Mouse (Mus musculus) erythroid progenitor cell, adult 5-6 weeks (primary cell): ENCODE results near the gene Dido1. TPM values are rescaled to one million over a fixed set of nuclear protein-coding genes. Genes with fewer than 3 reads are reported as not detected.
"Not testable (repeated sequence)": the region's sequence is repeated elsewhere in the genome, so short reads cannot be mapped to it uniquely, and the experiment has no call there.

Experiments
- ATAC-seq: replicated peaks from 2 replicates; pipeline ENCODE4 v1.8.0; 2016; ENCODE audit warnings: moderate number of reproducible peaks, mild to moderate bottlenecking, moderate TSS enrichment, inconsistent platforms; ENCODE audit not compliant: poor library complexity, low FRiP score, severe bottlenecking
- total RNA-seq, 2 experiments: library from RNA; stranded (forward) in 1 of 2; stranded (reverse) in 1 of 2; fragments of 150-400 nt in 1 of 2; fragments of 186-747, 209-891 nt in 1 of 2; gene quantifications; 2 replicates each; pipeline versions ENCODE4 v1.2.3 to v1.2.4; 2015 to 2017; ENCODE audit warnings: low replicate concordance in 2 of 2

The Dido1 gene
- total RNA-seq, 2 experiments from 2014 or later, result 66.2 to 109 TPM

DNA sequence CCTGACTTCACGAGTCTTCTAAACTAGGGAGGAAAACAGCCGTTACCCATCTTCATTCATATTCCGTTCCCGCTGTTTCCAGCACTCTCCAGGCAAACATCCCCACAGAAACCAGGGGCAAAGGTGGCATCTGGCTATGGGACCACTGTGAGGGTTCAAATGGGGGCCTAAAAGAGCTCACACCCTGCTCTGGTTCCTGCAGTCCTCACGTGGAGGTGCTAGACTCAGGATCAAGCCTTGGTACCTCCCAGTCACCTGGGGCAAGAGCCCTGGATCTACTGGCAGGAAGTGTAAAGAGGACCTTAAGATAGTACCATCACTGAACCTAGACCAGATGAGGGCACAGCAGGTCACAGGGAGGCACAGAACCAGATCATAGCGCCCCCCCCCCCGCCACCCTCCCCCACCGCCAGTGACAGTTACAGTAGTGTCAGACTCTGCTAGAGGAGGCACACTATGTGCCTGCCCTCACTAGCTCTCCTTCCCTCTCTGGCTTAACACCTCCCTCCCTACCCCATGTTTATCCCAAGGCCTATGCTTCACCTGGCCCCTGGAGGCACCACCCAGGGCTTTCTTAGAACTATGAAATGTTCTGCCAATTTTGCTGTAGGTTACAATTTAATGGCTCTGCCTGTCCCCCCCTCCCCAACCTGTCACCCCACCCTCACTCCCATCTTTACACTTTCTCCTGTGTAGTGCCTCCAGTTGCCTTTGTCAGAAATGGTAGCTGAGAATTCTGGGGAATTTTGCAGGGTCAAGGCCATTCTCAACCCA, 16.2 kb upstream of the Dido1 start:
- ATAC-seq, result no peak

- no peak for ATAC-seq
Observed at GRCm38 (mm10) chr2:180725414-180725778, 15.6 kb upstream of the Dido1 start.

DNA sequence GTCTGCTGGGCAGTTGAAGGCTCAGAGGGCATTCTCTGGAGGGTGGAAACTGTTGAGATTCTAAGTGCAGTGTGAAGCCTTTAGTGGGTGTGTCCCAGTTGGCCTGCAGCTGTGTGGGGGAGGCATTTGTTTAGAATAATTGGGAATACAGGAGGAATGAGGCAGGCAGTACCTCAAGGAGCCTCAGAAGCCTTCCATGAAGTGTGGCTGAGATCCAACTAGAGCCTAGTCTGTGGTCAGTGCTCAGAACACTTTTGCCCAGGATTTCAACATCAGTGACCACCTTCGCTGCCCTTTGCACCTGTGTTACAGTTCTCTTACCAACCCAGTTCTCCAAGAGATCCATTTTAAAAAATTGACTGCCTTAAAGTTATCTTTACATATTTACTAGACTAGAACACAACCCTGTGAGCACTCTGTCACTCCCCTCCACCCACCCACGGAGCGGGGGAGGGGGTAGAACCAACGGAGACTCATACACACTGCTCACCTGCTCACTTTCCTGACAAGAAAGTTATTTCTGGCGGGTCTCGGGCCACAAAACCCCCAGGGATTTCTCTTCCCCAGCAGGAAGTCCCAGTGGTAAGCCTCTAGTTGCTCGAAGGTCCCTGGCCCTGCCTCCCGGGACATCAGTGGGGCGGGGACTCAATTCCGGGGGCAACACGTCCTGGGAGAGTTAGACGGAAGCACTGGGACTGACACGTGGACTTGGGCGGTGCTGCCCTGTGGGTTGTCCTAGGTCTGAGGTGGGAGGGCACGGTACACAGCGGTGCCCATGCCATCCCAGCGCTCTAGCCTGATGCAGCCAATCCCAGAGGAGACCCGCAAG, 15.0 kb upstream of the Dido1 start, which contains the start of gene Slc17a9:
Gene Slc17a9, plus strand, starts transcription at position 679 of the 829 bp plus-strand sequence.
- ATAC-seq, result peak; percentile 46

- ATAC-seq, result no peak
Observed at GRCm38 (mm10) chr2:180723865-180724264, 14.1 kb upstream of the Dido1 start.

GRCm38 (mm10) chr2:180722748-180723147, 12.9 kb upstream of the Dido1 start:
- not testable (repeated sequence) for ATAC-seq

DNA sequence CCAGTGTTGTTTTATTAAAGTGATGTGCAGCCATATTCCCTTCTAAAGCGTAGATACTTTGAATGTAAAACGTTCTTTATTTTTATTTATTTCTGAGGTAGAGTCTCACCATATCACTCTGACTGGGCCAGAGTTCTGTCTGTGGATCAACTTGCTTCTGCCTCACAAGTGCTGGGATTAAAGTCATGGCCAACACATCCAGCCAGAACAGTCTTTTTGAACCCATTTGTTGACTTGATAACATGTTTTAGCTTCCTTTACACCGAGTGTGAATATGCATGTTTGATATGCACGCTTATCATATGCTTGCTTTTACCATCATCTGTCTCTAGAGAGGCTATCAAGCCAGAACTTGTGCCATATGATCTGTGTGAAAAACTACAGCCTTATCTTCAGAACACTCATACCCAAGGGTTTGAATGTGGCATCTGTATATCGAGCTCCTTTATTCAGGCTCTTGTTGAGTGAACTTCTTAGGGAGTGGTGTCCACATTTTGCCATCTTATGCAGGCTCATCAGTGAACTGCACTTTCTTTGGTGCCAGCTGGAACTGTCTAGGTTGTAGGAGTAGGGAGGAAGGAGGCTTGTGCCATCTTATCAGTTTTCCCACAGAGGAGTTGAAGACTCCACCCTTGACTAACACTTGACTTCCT, 2.4 kb upstream of the Dido1 start:
- peak; percentile 71 for ATAC-seq

GRCm38 (mm10) chr2:180711527-180711926, 1.7 kb upstream of the Dido1 start:
- ATAC-seq, result no peak

GRCm38 (mm10) chr2:180710276-180711155, 717 bp upstream of the Dido1 start:
- no peak for ATAC-seq

- ATAC-seq, result peak; percentile 12; the same call in 1 of the 2 replicates
Observed at GRCm38 (mm10) chr2:180709023-180709922, 526 bp downstream of the Dido1 start.

- ATAC-seq, result no peak
Observed at GRCm38 (mm10) chr2:180705975-180706374, 3.8 kb downstream of the Dido1 start.

- ATAC-seq, result no peak
Observed at GRCm38 (mm10) chr2:180705066-180705465, 4.7 kb downstream of the Dido1 start.

GRCm38 (mm10) chr2:180704591-180704990, 5.2 kb downstream of the Dido1 start:
- ATAC-seq, result 0 out of 2 replicates have a peak, but pooled peaks have one; percentile 15

DNA sequence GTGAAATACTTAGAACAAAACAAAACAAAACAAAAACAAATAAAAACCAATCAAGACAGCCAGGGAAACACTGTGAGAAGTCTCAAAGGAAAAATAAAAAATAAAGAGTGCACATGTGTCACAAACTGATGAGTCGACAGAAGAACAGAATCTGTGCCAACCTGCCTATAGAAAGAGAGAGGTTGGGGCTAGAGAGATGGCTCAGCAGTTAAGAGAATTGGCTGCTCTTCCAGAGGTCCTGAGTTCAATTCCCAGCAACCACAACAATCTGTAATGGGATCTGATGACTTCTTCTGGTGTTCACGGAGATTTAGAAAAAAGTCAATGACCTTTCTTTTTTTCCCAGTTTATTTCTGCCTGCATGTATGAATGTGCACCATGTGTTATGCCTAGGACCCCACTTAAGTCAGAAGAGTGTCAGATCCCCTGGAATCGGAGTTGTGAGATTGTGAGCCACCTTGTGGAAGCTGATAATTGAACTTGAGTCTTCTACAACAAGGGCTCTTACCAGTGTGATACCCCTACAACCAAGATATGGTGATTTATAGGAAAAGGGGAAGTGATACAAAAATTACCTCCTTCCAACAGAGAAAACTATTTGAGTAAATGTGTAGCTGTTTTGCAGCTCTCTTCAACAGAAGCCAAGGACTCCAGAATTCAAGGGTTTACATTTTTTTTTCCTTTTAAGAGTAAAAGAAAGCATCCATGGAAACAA, 6.0 kb downstream of the Dido1 start:
- ATAC-seq, result no peak

- no peak for ATAC-seq
Observed at GRCm38 (mm10) chr2:180703175-180703574, 6.6 kb downstream of the Dido1 start.

DNA sequence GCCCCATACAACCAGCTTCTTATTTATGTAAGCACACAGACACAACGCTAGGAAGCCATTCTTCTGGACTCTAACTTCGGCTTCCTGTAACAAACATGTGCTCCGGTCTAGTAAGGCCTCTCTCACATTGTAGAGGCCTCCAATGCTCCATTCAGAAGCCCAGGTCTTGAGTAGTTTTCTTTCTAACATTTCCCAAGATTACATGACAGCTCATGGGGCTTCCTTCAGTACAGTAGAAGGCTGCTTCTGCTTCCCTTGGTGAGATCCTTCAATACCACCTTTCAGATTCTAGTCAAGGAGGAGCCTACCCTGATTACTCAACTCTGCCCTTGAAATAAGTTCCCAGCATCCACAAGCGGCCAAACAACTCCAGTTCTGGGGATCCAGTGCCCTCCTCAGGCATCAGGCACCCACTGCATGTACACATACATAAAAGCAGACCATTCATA, 7.1 kb downstream of the Dido1 start:
- no peak for ATAC-seq

- ATAC-seq, result peak; percentile 90
Observed at GRCm38 (mm10) chr2:180701767-180702621, 7.8 kb downstream of the Dido1 start.
